Mouse (Mus musculus) right cerebral cortex, adult 2 months (tissue): ENCODE data around the gene Usp6nl.

Experiments
- DNase-seq, 2 experiments: peaks; one replicate each; pipeline ENCODE4 v3.0.0; 2021 to 2022; ENCODE audit warnings: low spot score in 2 of 2

The Usp6nl gene

GRCm38 (mm10) chr2:6367497-6367896 is 45.0 kb downstream of the Usp6nl start:
- no peak for DNase-seq

DNA sequence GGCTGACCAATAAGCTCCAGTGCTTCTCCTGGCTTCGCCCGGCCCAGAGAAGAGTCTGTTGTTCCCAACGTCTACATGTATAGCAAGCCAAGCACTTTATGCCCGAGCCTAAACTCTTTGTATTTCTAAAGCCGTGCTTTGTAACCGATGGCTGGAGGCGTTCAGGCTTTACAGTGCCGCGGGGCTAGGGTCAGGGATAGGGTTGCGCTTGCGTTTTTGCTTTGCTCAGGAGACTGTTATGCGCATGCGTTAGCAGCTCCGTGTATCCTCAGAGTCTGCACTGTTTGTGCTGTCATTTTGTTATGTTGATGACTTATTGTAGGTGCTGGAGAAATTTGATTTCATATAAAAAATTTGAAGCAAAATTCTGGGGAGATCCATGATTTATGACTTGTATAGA is 51.7 kb downstream of the Usp6nl start:
- DNase-seq: no peak

DNA sequence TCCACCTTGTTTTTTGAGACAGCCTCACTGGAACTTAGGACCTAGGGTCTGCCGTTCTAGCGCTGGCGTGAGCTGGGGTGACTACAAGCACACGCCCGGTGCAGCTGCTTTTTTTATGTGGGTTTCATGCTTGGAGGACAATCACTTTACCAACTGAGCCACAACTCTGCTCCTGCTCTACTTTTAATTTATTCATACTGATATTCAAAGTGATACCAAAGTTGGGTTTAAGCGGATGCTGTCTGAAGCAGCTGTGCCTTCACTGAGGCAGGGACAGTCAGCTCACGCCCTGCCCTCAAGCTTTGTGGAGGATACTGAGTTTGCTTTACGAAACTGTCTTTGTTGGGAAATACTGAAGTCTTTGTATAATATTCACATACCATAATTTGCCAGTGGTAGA is 53.6 kb downstream of the Usp6nl start:
- DNase-seq: no peak

- DNase-seq: no peak
Measured at GRCm38 (mm10) chr2:6376941-6377340, 54.5 kb downstream of the Usp6nl start.

- no peak for DNase-seq
Measured at GRCm38 (mm10) chr2:6378590-6379205, 56.2 kb downstream of the Usp6nl start.

DNA sequence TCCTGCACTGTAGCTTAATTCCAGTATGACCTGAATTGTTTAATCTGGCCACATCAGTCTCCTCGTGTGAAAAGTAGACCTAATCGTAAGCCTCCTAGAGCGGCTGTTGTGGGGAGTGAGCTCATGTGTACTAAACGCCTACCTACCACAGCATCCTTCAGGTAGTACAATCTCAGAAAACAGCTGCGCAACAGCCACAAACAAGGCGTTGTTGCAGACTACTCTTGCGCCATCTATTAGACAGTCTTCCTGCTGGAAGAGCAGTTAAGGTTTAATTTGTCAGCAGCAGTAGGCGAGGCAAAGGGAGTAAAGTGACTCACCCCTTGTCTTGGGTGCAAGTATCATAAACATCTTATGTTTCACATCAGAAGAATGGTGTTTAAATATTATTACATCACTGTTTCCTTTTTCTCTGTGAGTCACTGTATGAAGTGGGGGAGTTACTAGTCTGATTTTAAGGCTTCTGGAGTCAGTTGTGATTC is 57.3 kb downstream of the Usp6nl start:
- DNase-seq: no peak

DNA sequence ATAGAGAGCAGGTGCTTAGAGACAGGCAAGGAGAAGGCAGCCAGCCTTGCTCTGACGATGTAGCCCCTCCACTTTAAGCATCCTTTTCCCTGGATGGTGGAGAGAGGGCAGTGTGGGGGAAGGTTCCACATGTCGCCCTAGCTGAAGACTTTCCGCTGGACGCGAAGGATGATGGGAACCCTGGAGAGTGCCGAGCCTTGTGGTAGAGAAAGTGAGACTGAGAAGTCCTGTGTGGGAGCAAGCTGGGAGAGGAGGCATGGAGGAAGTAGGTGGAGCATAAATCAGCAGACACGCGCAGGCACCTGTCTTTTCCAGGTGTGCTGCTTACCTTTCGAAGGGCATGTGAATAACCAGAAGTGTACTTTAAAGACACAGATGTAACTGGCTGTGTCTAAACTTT is 57.9 kb downstream of the Usp6nl start:
- DNase-seq: no peak

DNA sequence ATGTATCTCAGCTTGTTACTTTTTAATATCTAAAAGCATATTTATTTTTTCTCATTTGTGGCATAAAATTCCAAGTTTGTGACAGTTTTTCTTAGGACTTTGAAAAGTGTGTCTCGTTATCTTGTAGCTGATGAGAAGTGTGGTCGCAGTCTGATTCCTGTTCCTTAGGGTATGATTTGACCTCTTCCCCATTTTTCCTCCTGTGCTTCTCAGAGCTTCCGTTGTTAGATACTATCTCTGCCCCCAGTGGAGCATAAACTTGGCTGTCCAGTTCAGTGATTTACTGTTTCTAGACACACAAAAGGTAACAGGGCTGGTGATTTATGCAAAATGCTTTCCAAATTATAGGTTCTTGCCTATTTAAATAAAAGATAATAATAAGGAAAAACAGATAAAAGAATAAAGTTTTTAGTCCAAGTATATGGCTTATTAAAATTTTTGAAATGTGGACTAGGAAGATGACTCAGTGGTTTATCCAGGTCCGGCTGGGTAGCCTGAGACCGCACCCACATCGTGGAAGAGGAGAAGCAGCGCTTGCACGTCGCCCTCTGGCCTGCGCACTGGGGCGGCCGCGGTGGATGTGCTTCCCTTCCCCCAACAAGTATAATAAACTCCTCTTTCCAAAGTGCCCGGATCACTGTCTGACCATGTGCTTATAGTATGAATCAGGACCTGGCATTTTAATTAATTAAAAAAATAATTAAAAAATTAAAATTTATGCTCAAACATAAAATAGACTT is 62.1 kb downstream of the Usp6nl start:
- no peak for DNase-seq

DNA sequence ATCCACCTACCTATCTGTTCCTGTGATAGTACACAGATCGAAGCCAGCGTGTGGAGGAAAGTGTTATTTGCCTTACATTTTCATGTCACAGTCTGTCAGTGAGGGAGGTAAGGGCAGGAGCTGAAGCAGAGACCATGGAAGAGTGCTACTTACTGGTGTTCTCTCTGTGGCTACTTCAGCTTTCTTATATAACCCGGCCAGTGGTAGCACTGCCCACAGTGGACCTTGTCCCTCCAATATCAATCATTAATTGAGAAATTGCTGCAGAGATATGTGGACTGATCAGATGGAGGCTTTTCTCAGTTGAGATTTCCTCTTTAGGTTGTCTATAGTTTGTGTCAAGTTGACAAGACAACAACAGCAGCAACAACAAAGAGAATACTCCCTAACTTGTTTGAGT is 66.7 kb downstream of the Usp6nl start:
- no peak for DNase-seq

DNA sequence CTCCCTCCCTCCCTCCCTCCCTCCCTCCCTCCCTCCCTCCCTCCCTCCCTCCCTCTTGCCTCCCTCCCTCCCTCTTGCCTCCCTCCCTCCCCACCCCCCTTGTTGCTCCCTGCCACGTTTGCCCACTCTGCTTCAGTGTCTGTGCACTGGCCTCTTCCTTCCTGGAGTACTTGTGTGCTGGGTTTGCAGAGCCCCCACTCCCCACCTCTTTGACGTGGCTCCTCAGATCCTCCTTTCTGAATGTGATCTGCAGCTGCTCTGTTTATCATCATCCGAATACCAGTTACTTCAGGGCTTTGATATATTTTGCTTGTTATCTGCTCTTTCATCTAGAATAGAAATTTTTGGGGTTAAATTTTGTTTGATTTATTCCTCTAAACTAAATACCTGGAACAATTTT is 68.8 kb downstream of the Usp6nl start:
- DNase-seq: no peak

DNA sequence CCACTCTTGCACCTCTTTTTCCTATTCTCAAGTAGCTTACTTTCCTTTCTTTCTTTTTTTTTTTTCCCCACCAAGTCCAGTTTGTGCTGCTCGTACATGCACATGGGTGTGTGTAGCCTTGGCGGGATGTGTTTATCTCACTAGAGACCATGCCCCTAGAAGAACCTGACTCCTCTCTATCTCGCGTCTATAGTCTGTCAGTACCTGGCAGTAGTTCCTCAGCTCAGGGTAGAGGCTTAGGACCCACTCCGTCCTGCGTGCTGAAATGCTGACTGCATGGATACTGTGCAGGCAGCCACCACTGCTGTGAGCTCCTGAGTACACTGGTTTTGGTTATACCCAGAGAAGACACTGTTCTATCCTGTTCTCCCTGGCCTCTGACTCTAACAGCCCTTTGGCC is 69.5 kb downstream of the Usp6nl start:
- DNase-seq: no peak

- no peak for DNase-seq
Measured at GRCm38 (mm10) chr2:6395851-6396625, 73.6 kb downstream of the Usp6nl start.

DNA sequence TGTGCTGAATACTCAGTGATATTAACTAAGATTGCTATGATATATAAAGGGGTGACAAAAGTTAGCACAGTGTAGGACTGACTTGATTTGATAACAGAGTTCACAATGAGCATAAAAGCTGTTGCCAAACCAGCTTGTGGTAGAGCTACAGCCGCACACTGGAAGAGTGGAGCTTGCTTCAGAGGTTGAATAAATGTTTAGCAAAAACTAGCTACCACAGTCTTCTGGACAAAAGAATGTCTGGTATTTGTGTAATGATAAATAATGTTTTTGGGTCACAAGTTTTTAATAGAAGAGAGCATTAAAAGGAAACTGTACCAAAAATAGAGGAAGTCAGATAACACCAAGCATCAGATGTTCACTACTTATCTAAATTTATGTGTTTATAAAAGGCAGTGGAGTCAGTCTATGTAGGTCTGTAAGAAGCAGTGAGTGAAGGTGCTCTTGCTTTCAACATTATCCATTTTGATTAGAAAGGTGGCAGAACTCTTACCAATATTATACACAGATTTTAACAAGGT is 74.2 kb downstream of the Usp6nl start:
- no peak for DNase-seq

GRCm38 (mm10) chr2:6397166-6397565 is 74.7 kb downstream of the Usp6nl start:
- DNase-seq: no peak

- no peak for DNase-seq
Measured at GRCm38 (mm10) chr2:6398826-6399225, 76.4 kb downstream of the Usp6nl start.

- no peak for DNase-seq
Measured at GRCm38 (mm10) chr2:6401039-6401438, 78.6 kb downstream of the Usp6nl start.

DNA sequence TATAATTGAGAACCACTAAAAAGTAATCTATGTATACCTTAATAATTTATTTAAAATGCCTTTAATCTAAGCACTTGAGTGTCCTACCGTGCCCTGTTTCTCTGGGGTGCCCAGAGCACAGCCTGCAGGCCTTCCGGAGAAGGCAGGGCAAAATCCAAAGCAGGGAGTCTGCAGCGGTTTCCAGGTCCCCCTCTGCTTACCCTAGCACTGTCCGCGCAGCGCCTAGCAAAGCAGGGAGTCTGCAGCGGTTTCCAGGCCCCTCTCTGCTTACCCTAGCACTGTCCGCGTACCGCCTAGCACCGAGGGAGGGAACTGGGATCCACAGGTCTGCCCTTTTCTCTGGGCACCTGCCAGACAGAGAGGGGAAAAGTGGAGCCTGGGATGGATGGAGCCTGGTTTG is 80.9 kb downstream of the Usp6nl start:
- no peak for DNase-seq

DNA sequence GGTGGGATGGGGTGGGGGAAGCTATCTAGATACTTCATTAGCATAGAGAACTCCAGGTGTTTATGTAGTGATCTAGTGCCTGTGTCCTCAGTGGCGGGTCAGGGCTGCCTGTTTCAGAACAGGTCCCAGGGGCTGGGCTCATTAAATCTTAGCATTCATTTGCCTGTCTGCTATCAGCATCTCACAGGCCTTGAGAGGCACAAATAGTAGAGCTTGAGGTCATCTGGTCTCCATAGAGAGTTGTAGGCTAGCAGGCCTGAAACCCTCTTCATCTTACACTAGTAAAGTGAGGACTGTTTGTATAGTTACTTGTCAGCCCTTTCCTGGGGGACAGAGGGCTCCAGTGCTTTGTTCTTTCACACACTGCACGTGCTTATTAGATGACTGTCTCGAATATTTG is 81.5 kb downstream of the Usp6nl start:
- DNase-seq: no peak

- no peak for DNase-seq
Measured at GRCm38 (mm10) chr2:6404627-6405026, 82.2 kb downstream of the Usp6nl start.

GRCm38 (mm10) chr2:6405059-6406033 is 82.9 kb downstream of the Usp6nl start:
- DNase-seq: peak; percentile 85 to 90

DNA sequence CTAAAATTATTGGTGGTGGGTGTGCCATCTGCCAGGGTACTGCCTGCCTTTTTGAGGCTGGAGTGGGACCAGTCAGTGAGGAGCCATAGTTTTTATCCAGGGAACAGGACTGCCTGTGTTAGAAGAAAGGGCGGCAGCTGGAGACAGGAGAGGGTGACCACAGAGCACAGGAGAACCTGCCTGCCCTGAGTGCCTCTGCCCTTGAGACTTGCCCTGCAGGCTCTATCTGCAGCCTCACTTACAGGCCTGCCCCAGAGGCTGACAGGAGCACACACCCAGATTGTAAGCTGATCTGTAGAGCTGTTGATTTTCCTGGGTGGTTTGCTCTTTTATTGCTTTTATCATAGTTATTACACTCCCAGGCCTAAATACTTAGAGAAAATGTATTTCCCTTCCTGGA is 85.2 kb downstream of the Usp6nl start:
- no peak for DNase-seq
